Mouse (Mus musculus): ENCODE measurements at regions not wholly inside any gene's neighbourhood (a gene's known extent, or its start where the extent isn't known, plus 50 kb on each side); places are given as distances from the start of the nearest gene placed in this dataset.

- no peak for DNase-seq (ENCODE audit: low spot score in 2 of 2)
Observed at GRCm38 (mm10) chr13:31166286-31166685, 192.3 kb downstream of the Gm5447 start.

GRCm38 (mm10) chr13:31168854-31169253, 194.8 kb downstream of the Gm5447 start:
- DNase-seq (ENCODE audit: low spot score in 2 of 2) = no peak

DNA sequence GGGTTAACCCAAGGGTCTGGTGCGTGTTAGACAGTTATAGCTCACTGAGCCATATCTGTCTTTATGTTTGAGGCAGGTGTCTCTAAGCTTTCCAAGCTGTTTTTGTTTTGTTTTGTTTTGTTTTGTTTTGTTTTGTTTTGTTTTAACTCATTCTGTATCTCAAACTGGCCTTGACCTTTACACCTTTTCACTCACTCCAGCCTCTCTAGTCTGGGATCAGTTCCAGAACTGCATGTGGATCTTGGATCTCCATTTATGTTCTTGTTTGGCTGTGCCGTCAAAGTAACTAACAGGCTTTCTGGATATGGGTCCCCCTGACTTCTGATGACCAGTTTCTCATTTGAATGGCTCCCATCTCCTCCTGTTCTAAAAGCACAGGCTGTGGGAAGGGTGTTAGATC, 197.7 kb downstream of the Gm5447 start:
- DNase-seq (ENCODE audit: low spot score in 2 of 2) = no peak

GRCm38 (mm10) chr13:31172580-31172979, 198.6 kb downstream of the Gm5447 start:
- no peak for DNase-seq (ENCODE audit: low spot score in 2 of 2)

- DNase-seq (ENCODE audit: low spot score in 2 of 2) = no peak
Observed at GRCm38 (mm10) chr13:31177999-31178783, 204.2 kb downstream of the Gm5447 start.

DNA sequence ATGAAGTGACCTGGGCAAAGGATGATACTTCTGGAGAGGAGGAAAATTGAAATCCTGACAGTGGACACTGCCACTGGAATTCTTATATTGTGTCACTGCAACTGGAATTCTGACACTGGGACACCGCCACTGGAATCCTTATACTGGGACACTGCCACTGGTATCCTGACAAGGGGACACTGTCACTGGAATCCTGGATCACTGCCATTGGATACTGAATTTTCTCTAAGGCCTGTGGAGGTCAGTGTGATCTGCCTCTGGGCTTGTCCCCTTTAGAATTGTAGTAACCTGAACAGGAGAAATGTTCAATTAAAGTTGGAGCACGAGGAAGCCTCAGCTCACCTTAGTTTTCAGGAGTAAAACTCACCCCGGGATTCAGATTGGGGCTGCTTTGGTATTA, 205.0 kb downstream of the Gm5447 start:
- no peak for DNase-seq (ENCODE audit: low spot score in 2 of 2)

DNA sequence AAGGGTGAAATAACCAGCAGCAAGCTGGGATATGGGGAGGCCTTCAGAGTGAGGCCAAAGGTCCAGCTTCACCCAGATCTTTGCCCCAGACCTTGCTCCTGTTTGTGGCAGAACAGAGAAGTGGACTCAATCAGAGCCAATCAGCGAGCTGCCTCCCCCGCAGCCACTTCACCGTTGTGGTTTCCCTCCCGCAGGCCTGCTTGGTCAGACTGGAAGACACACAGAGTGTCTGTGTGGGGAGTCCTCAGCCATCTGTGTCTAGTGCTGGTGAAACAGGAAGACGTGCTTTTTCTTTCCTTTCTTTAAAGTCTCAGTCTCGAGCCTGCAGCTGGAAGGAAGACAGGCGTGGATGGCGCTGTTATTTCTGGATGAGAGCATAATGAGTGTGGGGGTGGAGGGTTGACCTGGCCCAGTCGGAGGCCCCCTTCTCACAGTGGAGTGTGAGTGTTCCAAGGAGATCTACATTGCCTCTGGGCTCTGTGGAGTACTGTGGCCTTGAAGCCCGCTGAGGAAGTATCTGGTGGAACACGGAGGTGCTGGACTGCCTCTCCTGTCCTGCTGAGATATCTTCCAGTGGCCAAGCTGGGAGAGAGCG, 205.5 kb downstream of the Gm5447 start:
- DNase-seq (ENCODE audit: low spot score in 2 of 2) = peak; percentile 2 to 14

DNA sequence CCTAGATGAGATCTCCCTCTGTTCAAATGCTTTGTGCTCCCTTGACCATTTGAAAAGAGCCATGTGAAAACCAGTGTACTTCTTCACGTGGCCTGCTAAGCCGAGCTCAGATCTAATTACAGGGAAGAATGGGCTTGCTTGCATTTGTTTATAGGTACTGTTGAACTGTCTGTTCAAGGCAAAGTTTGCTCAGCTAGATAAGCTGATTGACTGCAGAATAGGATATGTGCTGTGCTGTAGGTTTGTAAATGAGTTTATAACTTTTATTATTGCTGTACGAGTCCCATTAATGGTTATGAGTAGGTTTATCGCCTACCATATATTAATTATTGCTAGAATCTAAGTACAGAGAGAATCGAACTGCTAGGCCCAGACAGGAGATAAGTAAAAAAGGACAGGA, 207.5 kb downstream of the Gm5447 start:
- DNase-seq (ENCODE audit: low spot score in 2 of 2) = no peak

- no peak for DNase-seq (ENCODE audit: low spot score in 2 of 2)
Observed at GRCm38 (mm10) chr13:31184845-31185834, 211.1 kb downstream of the Gm5447 start.

DNA sequence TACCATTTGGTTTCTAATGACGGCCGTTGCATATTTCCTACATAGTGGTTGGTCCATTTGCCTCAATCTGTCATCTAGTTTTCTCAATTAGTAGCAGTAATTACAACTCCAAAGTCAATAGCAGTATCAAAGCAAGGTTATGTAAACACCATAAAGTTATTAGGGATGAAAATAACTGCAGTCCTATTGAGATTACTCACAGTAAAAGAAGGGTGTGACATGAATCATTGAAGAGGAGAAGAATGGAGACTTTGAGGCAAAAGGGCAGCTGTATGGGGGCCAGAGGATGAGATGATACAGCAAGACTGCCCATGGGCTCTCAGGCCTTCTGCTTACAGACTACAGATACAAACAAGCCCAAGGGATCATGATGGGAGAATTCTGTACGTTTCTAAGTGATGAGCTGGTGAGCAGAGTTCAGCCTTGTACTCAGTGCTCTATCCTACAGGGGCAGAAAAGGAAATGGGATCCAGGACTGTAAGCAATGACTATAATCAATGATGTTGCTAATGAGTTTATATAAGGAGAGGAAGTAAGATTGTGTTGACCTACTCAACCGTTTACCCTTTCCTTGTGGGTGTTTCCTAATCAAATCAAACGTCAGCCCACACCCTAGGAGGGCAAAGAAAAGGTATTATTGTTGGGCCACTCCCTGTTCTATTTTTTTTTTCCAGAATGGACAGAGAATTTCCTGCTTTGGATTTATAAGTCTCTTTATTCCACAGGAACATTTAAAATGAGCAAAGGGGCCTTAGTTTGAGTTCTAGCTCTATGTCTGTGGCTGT, 213.0 kb downstream of the Gm5447 start:
- no peak for DNase-seq (ENCODE audit: low spot score in 2 of 2)

- no peak for DNase-seq (ENCODE audit: low spot score in 2 of 2)
Observed at GRCm38 (mm10) chr13:31189116-31189515, 215.1 kb downstream of the Gm5447 start.

- DNase-seq (ENCODE audit: low spot score in 2 of 2) = no peak
Observed at GRCm38 (mm10) chr13:31190036-31190435, 216.0 kb downstream of the Gm5447 start.

DNA sequence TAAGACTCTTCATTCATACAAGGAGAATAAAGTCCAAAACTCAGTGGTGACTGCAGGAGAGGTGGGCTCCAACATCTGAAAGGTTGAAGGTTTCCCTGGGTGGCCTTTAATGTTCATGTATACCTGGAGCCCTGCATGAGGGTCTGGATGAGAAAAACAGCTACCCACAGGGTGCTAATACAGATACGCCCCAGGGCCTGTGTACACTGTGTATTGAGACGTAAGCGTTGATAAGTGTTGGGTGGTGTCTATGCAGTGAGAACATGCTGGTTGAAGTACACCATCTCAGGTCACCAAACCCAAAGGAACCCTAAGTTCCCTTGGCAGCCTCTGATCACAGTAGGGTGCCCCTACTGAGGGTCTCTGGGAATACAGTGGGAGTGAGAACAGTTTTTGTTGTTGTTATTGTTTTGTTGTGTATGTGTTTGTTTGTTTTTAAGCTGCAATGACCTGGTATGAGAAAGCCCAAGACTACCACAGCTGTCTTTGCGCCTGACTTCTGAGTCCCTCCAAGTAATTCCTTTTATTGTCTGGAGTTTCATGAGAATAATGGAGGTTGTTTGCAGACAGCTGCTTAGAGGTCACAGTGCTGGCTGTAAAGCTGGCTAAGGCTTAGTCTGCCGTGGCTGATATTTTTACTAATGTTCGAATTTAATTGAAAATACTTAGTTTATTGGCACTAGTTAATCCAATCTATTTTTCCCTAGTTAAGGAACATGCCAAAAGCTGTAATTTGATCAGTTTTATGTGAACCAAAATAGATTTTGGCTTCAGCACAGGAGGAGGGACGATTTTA, 217.5 kb downstream of the Gm5447 start:
- DNase-seq (ENCODE audit: low spot score in 2 of 2) = no peak

DNA sequence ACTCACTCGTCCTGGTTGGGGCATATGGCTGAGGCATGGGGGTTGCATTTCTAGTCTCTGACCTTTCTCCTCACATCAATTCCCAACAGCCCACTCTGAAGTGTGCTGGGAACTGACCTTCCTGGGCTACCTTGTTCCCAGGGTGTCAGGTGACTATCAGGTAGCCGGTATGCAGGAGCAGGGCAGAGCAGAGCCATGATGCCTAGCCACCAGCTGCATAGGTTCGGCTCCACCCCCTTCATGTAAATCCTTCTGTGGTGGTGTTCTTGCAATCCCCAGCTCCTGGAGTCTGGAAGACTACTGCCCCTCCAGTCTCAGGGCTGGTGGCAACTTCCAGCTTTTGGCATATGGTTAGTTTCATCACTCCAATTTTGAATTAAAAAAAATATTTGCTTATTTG, 221.0 kb downstream of the Gm5447 start:
- no peak for DNase-seq (ENCODE audit: low spot score in 2 of 2)

DNA sequence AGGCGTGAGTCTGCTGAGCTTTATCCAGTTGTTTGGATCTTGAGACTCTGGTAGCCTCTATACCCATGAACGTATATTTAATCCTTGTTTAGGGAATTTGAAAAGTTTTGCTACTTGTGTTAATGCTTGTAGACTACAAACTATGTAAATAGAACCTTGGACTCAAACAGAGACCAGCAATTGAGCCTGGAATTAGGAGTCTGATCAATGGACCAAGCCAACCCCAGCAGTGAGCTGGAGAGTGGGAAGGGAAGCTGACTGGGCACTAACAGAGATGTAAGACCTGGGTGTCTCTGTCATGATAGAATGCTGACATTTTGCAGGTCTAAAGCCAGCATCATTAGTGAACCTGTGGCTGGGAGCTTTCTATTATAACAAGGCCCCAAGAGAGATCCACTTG, 222.5 kb downstream of the Gm5447 start:
- DNase-seq (ENCODE audit: low spot score in 2 of 2) = no peak

- no peak for DNase-seq (ENCODE audit: low spot score in 2 of 2)
Observed at GRCm38 (mm10) chr13:31197593-31197992, 223.6 kb downstream of the Gm5447 start.

- DNase-seq (ENCODE audit: low spot score in 2 of 2) = no peak
Observed at GRCm38 (mm10) chr13:31199384-31199783, 225.4 kb downstream of the Gm5447 start.

DNA sequence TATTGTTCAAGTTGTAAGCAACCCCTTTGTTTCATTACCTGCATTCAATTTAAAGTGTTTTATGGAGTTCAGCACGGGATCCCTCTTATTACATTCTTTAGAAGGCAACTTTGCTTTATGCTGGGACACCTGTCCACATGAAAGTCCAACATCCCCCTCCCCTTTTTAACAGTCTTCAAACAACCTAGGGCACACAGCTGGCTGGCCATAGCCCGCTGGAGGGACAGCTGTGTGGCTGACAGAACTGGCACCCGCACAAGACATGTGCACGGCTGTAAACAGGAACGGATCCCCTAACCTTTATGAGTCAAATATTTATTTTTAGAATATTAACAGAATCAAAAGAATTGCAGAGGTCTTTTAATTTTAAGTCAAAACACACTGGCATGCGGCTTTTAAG, 230.1 kb downstream of the Gm5447 start:
- DNase-seq (ENCODE audit: low spot score in 2 of 2) = no peak

- DNase-seq (ENCODE audit: low spot score in 2 of 2) = no peak
Observed at GRCm38 (mm10) chr13:31206381-31206780, 232.4 kb downstream of the Gm5447 start.

GRCm38 (mm10) chr13:31207709-31208108, 233.7 kb downstream of the Gm5447 start:
- DNase-seq (ENCODE audit: low spot score in 2 of 2) = no peak

DNA sequence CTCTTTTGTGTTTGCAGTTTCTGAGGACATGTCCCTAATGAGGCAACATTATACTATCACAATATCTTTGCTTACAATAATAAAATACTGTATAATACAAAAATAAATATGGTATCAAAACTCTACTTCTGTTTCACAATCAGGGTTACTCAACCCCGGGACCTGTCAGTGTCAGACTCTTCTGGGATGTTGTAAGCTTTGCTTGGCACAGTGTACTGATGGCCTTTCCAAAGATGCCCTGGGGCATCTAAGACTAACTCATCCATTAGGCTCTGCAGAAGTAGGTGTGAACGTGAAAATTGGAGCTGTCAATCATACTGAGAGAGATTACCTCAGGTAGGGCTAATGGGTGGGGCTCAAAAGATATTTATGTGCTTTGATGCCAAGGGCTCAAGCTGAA, 249.0 kb downstream of the Gm5447 start:
- DNase-seq (ENCODE audit: low spot score in 2 of 2) = no peak
